9 mouse cellular contexts compared by ENCODE assay signal in the genomic region with DNA sequence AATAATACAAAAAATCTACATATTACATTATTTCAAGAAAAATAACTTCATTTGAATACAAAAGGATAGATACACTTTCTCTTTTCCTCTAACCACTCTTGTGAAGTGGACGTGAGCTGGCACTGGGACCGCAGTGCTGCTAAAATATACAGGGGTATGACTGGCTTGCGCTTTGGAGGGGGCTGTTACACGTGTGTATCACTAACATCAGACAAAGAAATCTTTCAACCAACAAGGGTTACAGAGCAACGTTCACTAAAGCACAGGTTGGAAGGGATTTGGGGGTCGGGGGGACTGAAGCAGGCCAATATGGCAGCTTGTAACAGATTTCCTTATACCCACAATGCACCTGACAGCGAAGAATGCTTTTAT.
DNase-seq lines count a peak whose midpoint lies in the region; ATAC-seq lines count a peak whose summit lies in the region.
"Had no signal": no experiment of that assay in that cellular context is flagged by ENCODE, and none has a peak within 500 bp of the region (broad histone marks: within the 10 kb centered on the region; RNA-seq: fewer than 3 reads in every experiment).

No protein-coding gene starts in this region.

- 65% methylated on average over 7 of the region's 7 CpGs for WGBS in embryonic facial prominence, embryonic 10.5 days
- 66% methylated on average over 7 of the region's 7 CpGs for WGBS in hindbrain, embryonic 10.5 days
- 64% methylated on average over 7 of the region's 7 CpGs for WGBS in midbrain, embryonic 12.5 days

- H3K4me2 ChIP-seq in midbrain, embryonic 12.5 days (replicated peaks): peak overlapping the region; percentile 78

- H3K4me3 ChIP-seq in embryonic facial prominence, embryonic 10.5 days: peak overlapping the region; percentile 59; the same call in 1 of the 2 replicates
- peak overlapping the region; percentile 57 for H3K4me3 ChIP-seq in hindbrain, embryonic 10.5 days
- H3K4me3 ChIP-seq in midbrain, embryonic 12.5 days: peak overlapping the region; percentile 47

- peak; percentile 2 for DNase-seq in kidney, adult 18-20 months
- DNase-seq in kidney, adult 8-10 months: no peak
- DNase-seq in embryonic facial prominence, embryonic 10.5 days (ENCODE audit: low spot score): no peak
- no peak for DNase-seq in hindbrain, embryonic 10.5 days (ENCODE audit: low spot score)
- DNase-seq in adrenal gland, postnatal 4 days (ENCODE audit: low spot score in 2 of 2): no peak
- no peak for DNase-seq in urinary bladder, adult 2 months (ENCODE audit: low spot score)
- no peak for DNase-seq in adipocyte (ENCODE audit: low spot score)

- H3K36me3 ChIP-seq in embryonic facial prominence, embryonic 10.5 days (replicated peaks): no peaks in the 10 kb centered on the region
- H3K36me3 ChIP-seq in hindbrain, embryonic 10.5 days: no peaks in the 10 kb centered on the region
- no peaks in the 10 kb centered on the region for H3K36me3 ChIP-seq in midbrain, embryonic 12.5 days

- no peak overlapping the region for H3K27ac ChIP-seq in embryonic facial prominence, embryonic 10.5 days (replicated peaks)
- peak overlapping the region; percentile 92 for H3K27ac ChIP-seq in hindbrain, embryonic 10.5 days
- peak overlapping the region; percentile 83 for H3K27ac ChIP-seq in midbrain, embryonic 12.5 days (replicated peaks)
- H3K27ac ChIP-seq: liver, embryonic 14.5 days had no signal

- peak; percentile 55 for ATAC-seq in midbrain, embryonic 12.5 days (ENCODE audit: low FRiP score, low read depth)

- no peak overlapping the region for H3K9ac ChIP-seq in midbrain, embryonic 12.5 days (replicated peaks)
- H3K9ac ChIP-seq: liver, embryonic 14.5 days had no signal

- H3K4me1 ChIP-seq in embryonic facial prominence, embryonic 10.5 days: peaks cover 17% of the 10 kb centered on the region
- H3K4me1 ChIP-seq in hindbrain, embryonic 10.5 days (replicated peaks): peaks cover 25% of the 10 kb centered on the region
- peaks cover 9% of the 10 kb centered on the region for H3K4me1 ChIP-seq in midbrain, embryonic 12.5 days

- no peaks in the 10 kb centered on the region for H3K27me3 ChIP-seq in embryonic facial prominence, embryonic 10.5 days (replicated peaks; ENCODE audit: low read depth, poor library complexity, severe bottlenecking)
- no peaks in the 10 kb centered on the region; the same call in 1 of the 2 replicates for H3K27me3 ChIP-seq in hindbrain, embryonic 10.5 days (ENCODE audit: insufficient read depth, poor library complexity, severe bottlenecking)
- H3K27me3 ChIP-seq in midbrain, embryonic 12.5 days: no peaks in the 10 kb centered on the region

- no peaks in the 10 kb centered on the region for H3K9me3 ChIP-seq in embryonic facial prominence, embryonic 10.5 days
- no peaks in the 10 kb centered on the region for H3K9me3 ChIP-seq in hindbrain, embryonic 10.5 days
- H3K9me3 ChIP-seq in midbrain, embryonic 12.5 days: no peaks in the 10 kb centered on the region
